Mouse (Mus musculus) heart, adult 9 months (tissue): Measurements from ENCODE around the gene Csnk1g2.

Experiments used
- DNase-seq, 2 experiments: peaks; one replicate each; pipeline ENCODE4 v3.0.0; 2022; ENCODE audit warnings: low spot score in 2 of 2

Csnk1g2 gene

GRCm38 (mm10) chr10:80665459-80665858 lies 42.8 kb downstream of the Csnk1g2 start:
- peak in 1 of 2 experiments; percentile 50 for DNase-seq

- DNase-seq: no peak
Observed at GRCm38 (mm10) chr10:80665981-80666733, 43.5 kb downstream of the Csnk1g2 start.

GRCm38 (mm10) chr10:80666837-80667412 lies 44.3 kb downstream of the Csnk1g2 start:
- DNase-seq: no peak

- peak; percentile 52 to 66 for DNase-seq
Observed at GRCm38 (mm10) chr10:80668614-80669013, 46.0 kb downstream of the Csnk1g2 start.

- no peak for DNase-seq
Observed at GRCm38 (mm10) chr10:80669018-80669417, 46.4 kb downstream of the Csnk1g2 start.

- peak in 1 of 2 experiments; percentile 78 for DNase-seq
Observed at GRCm38 (mm10) chr10:80669737-80670485, 47.3 kb downstream of the Csnk1g2 start.

GRCm38 (mm10) chr10:80670531-80670930 lies 47.9 kb downstream of the Csnk1g2 start:
- no peak for DNase-seq

- no peak for DNase-seq
Observed at GRCm38 (mm10) chr10:80671251-80671650, 48.6 kb downstream of the Csnk1g2 start.

GRCm38 (mm10) chr10:80671936-80672690 lies 49.5 kb downstream of the Csnk1g2 start:
- peak in 1 of 2 experiments; percentile 65 for DNase-seq

- DNase-seq: no peak
Observed at GRCm38 (mm10) chr10:80673690-80674089, 51.1 kb downstream of the Csnk1g2 start.

GRCm38 (mm10) chr10:80674161-80674711 lies 51.6 kb downstream of the Csnk1g2 start:
- peak; percentile 83 to 85 for DNase-seq

GRCm38 (mm10) chr10:80674851-80675404 lies 52.3 kb downstream of the Csnk1g2 start:
- no peak for DNase-seq

GRCm38 (mm10) chr10:80675405-80676197 lies 53.0 kb downstream of the Csnk1g2 start:
- DNase-seq: no peak

GRCm38 (mm10) chr10:80676198-80676928 lies 53.7 kb downstream of the Csnk1g2 start:
- peak; percentile 99 for DNase-seq

- DNase-seq: peak in 1 of 2 experiments; percentile 54
Observed at GRCm38 (mm10) chr10:80677128-80677875, 54.7 kb downstream of the Csnk1g2 start.

- DNase-seq: peak; percentile 95 to 98
Observed at GRCm38 (mm10) chr10:80677942-80678436, 55.4 kb downstream of the Csnk1g2 start, which contains the start of gene Mknk2. Gene Mknk2, minus strand, starts transcription at chr10:80678112.

GRCm38 (mm10) chr10:80678601-80679377 lies 56.2 kb downstream of the Csnk1g2 start:
- no peak for DNase-seq
